Mouse (Mus musculus) MEL-GATA-1-ER (cell line): Measurements from ENCODE around the gene Mok.

Experiments used
- DNase-seq: peaks from one replicate; pipeline ENCODE4 v3.0.0-alpha.2; 2012; ENCODE audit warnings: low read depth; ENCODE audit errors: extremely low read depth

Gene Mok

DNA sequence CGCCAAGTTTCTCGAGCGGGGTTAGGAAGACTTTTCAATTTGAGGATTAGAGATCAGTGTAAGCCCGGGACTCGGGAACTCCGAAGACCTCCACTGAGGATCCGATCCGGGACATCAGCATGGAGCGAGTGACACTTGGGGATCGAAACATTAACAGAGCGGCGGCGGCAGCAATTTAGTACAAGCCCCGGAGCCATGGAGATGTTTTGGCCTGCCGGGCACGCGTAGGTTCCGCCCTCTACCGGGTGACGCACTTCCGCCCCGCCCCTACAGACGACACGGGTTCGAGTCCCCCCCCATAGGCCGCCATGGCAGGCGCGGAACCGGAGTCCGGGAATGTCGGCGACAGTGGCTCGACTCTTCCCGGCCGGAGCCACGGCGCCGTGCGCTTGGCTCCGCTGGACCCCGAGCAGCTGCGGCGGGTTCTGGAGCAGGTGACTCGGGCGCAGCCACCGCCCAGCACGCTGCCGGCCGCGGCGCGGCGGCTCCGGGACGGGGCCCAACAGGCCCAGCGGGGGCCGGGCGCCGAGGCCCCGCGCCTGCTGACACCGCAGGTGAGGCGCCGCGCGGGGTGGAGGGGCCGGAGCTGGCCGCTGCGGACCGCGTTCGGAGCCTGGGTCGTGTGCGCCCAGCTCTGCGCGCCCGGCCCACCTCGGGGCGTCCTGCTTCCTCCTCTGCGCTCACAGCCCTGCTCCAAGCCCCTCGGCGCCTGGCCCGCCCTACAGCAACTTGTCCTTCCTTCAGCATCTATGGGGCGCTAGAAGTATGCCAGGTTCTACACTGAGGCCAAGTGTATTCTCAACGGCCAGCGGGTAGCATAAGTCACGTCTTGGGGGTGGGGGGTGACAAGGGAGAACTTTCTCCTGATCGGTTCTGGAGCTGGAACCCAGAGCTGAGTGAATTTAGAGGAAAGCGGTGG, 9.5 kb upstream of the Mok start, which contains the start of gene Zfp839:
Gene Zfp839 (plus strand): TSS at position 244 of the 919 bp plus-strand sequence.
- peak; percentile 53 for DNase-seq

DNA sequence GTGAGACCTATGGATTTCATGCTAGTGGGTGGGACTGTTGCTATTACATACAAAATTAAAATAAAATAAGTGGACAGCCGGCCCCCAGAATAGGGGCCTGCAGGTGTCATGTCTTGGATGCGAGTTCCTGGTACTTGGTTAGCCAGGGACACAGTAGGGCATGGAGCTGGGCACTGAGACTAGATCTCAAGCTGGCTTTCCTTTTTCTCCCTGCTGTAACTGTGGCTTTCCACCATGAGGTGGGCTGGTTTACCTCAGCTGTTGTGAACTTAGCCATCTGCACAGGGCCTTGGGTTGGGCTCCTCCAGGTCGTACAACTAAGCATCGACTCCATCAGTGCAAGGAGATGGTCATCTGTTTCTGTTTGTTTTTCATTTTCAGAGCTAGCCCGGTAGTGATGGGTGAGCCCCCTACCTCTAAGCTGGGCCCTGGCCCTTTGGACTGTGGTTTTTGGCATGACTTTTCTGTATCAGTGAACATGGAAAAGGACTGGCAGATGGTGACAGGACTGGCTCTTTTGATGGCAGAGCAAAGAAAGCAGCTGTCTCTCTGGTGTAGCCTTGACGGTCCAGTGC, 5.5 kb upstream of the Mok start:
- DNase-seq, result no peak

DNA sequence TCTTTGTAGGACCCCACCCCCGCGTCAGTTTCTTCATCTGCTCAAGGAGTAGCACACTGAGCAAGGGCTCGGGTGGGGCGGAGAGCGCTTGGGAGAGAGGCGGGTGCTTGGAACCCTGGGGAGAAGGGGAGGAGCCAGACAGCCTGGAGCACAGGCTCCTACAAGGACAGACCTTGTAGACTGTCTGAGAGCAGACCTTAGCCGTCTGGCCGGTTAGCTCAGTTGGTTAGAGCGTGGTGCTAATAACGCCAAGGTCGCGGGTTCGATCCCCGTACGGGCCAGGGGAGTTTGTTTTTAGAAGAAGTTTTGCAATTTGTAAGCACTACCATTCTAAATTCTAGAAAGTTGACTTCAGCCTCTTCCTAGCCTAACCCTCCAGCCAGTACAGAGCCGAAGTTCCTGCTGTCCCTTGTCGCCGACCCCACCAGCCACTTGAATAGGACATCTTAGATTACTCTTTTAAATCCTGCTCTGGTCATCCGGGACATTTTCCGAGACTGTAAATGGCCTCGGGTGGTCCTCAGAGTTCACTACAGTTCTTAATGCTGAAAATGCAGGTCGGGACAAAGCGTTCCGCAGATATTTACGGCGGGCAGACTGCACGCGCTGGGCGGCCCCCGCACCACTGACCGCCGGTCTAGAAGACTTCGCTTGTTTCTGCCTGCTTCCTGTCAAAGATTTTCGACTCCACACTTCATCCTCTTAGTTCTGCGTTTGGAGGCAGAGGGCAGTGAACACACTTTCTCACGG, 4.6 kb upstream of the Mok start:
- peak; percentile 87 for DNase-seq

DNA sequence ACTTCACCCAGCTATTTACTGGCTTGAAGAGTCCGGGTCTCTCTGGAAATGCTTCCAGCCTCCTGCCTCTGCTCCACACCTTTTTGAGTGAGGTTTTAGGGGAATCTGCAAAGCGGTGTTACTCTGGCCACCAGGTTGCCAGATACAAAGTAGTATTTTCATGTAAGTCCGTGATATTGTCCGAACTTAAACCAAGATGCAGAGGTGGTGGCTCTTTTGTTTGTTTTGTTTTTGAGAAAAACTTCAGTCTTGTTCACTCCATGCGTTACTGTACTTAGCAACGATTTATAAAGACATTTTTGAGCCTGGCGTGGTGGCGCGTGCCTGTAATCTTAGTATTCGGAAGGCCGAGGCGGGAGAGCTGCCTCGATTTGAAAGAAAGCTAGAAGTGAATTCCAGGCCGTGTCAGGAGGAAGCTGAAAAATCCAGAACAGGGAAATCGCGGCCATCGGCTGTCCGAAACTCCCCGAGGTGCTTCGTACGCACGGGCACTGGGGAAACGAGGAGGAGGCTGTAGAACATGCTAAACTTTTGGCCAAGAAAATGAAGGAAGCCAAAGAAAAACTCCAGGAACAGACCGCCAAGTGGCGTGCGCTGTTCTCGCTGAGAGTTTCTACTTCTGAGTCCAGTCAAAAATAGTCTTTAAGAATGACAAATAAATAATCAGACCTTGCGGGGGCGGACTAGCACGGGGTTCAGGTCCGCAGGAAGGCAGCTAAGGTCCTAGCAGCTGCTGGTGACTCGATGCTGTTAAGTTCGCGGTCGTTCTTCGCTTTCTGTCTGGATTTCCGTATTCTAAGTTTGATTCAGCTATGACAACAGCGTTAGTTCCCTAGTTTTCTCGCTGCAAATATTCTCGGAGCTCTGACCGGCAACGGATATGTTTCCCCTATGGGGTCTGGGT, 3.7 kb upstream of the Mok start:
- peak; percentile 15 for DNase-seq

DNA sequence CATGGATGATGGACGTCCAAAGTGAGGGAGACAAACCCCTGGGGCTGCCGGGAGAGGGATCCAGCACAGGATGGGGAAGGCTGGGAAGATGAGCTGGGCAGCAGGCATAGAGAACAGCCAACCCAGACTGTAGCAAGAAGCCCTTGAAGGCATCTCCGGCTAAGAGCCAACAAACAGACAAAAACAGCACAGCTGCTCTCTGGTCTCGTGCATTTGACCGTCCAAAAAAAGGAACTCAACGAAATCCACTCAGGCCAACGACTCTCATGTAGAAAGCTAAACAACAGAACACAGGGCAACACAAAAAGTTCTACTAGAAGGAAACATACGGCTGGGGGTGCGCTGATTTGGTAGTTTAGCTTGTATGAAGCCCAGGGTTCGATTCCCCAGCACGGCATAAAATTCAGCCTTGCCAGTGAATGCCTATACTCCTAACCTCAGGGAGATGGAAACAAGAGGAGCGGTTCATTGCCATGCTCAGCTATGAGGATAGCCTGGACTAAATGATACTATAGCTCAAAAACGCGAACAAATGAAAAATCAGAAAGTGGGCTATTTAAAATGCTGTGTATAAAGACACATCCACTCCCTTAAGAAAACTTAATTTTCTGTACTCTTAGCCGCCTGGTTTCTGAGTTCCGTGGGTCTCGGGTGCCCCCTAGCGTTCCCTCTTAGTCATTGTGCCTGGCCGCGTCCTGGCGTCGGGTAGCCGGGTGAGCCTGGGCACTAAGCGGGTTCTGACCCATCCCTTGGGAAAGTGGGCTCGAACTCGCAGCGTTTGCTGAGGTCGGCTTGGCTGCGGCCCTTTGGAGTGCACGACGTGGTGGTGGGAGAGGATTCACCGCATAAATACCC, 2.7 kb upstream of the Mok start:
- DNase-seq, result peak; percentile 51

DNA sequence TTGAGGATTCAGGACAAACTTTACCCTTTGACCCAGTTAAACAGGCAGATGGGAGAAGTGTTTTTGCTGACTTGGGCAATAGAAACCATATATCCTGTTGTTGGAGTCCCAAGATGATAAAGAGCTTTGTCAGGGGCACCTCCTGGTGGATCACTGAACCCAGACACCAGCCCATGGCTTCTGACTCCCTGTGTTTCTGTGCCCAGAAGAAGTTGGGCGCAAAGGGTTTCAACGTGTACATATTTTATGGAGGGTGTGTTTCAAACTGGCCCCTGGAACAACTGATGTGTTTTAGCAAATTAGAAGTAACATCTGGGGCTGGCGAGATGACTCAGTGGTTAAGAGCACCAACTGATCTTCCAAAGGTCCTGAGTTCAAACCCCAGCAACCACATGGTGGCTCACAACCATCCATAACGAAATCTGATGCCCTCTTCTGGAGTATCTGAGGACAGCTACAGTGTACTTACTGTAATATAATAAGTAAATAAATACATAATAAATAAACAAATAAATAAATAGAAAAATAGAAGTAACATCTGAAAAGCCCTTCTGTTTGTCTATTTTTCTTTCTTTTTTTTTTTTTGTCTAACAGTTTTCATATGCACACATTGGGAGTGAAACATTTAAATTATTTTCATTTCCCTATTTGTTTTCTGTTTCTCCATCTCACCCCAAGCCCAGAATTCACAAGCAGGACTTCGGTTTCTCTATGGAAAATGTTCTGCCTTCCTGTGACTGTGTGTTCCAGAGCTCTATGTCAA, 1.2 kb upstream of the Mok start:
- DNase-seq, result no peak

GRCm38 (mm10) chr12:110837850-110838249, 2.9 kb downstream of the Mok start:
- no peak for DNase-seq

GRCm38 (mm10) chr12:110837192-110837841, 3.4 kb downstream of the Mok start:
- DNase-seq, result no peak

GRCm38 (mm10) chr12:110836729-110837128, 4.0 kb downstream of the Mok start:
- DNase-seq, result no peak

GRCm38 (mm10) chr12:110835182-110835581, 5.6 kb downstream of the Mok start:
- DNase-seq, result no peak

- no peak for DNase-seq
Measured at GRCm38 (mm10) chr12:110830293-110831024, 10.3 kb downstream of the Mok start.

DNA sequence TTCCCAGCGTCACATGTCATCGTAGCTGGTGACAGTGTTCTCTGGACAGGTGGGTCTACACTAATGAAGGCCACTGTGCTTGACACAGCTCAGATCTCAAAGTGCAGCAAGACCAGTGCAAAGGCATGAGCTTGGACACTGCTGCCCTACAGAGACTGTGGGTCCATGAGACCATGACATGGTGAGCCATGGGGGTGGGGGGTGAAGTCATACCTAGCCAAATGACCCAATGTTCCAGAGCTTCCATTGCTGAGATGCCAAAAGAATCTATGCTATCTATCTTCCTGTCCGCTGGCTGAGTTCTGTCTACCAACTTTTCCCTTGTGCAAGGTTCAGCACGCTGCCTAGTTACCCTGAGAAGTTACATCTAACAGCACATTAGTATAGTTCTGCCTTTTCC, 11.8 kb downstream of the Mok start:
- DNase-seq, result no peak

GRCm38 (mm10) chr12:110822366-110822765, 18.4 kb downstream of the Mok start:
- DNase-seq, result no peak

- no peak for DNase-seq
Measured at GRCm38 (mm10) chr12:110821787-110822186, 19.0 kb downstream of the Mok start.

- no peak for DNase-seq
Measured at GRCm38 (mm10) chr12:110819367-110819766, 21.4 kb downstream of the Mok start.

- DNase-seq, result no peak
Measured at GRCm38 (mm10) chr12:110816833-110817232, 23.9 kb downstream of the Mok start.

DNA sequence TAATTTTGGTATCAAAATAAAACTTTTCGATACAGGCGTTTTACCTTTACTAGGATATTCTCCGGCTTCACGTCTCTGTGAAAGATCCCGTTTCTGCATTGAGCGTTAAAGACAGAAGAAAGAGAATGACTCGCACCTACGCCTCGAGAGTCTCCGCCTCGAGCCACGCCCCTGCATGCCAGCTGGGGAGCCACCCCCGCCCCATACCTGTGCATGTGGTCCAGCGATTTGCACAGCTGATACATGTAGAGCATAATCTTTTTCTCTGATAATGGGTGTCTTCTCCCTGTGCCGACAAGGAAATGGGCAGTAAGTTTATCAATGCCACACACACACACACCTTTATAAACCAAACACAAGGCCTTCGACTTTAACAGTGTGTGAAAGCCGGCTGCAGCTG, 25.8 kb downstream of the Mok start:
- DNase-seq, result no peak

GRCm38 (mm10) chr12:110813624-110814023, 27.1 kb downstream of the Mok start:
- DNase-seq, result no peak
